Mouse (Mus musculus) erythroblast, adult 5-6 weeks (primary cell): ENCODE data around the gene Timm22. TPM values are rescaled to one million over a fixed set of nuclear protein-coding genes. Genes with fewer than 3 reads are reported as not detected.
A peak's percentile ranks its signal among the peaks of the same experiment; 100 is the strongest.

ENCODE experiments used
- ATAC-seq: replicated peaks from 2 replicates; pipeline ENCODE4 v1.8.0; 2016; ENCODE audit warnings: moderate number of reproducible peaks, mild to moderate bottlenecking, moderate TSS enrichment, inconsistent platforms; ENCODE audit not compliant: poor library complexity, low FRiP score, severe bottlenecking
- total RNA-seq, 2 experiments: library from RNA; stranded (forward) in 1 of 2; stranded (reverse) in 1 of 2; fragments of 150-400 nt in 1 of 2; fragments of 200-764, 138-1000 nt in 1 of 2; gene quantifications; 2 replicates each; pipeline versions ENCODE4 v1.2.3 to v1.2.4; 2015 to 2017; ENCODE audit warnings: low replicate concordance in 2 of 2

The Timm22 gene
- 5.4 and 6.3 TPM in 2 replicates for total RNA-seq (2015; ENCODE audit: low replicate concordance)
- total RNA-seq (2017; ENCODE audit: low replicate concordance) = 1.6 and 1.7 TPM in 2 replicates

- peak; percentile 96 for ATAC-seq
Measured at GRCm38 (mm10) chr11:76406702-76407583, at the start of gene Timm22. Timm22 (plus strand) TSS chr11:76406952.

DNA sequence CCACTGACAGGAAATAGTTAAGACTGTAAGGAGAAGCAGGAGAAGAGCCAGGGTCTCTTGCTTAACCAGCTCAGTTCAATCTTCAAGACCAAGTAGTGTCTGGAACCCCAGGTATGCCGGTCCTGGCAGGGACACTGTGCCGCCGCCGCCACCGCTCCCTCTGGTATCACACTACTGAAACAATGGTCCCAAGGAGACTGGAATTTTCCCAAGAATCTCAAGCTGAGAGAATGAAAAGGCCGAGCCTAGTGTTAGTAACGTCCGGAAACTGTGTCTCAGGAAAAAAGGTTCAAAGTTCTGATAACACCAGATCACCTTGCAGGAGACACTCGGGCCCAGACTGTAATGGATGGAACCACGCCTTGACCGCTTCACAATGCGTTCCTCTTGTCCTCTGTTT, 49.3 kb upstream of the Timm22 start:
- no peak for ATAC-seq

GRCm38 (mm10) chr11:76358628-76359320, 48.0 kb upstream of the Timm22 start:
- no peak for ATAC-seq

DNA sequence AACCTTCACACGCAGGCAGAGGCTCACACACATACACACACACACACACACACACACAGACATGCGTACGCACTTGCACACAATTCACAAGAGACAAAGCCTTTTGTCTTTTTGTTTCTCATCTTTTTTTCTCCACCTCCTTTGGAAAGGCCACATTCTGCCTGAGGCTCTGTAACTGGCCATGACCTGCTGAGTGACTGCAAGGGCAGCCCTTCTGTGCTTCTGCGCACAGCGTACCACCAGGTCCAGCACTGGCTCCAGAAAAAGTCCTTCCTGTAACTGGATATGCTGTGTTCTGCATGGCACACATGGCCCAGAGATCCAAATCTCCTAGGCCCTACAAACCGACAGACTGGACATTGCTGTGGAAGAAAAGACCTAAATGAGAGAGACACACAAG, 46.5 kb upstream of the Timm22 start:
- no peak for ATAC-seq

DNA sequence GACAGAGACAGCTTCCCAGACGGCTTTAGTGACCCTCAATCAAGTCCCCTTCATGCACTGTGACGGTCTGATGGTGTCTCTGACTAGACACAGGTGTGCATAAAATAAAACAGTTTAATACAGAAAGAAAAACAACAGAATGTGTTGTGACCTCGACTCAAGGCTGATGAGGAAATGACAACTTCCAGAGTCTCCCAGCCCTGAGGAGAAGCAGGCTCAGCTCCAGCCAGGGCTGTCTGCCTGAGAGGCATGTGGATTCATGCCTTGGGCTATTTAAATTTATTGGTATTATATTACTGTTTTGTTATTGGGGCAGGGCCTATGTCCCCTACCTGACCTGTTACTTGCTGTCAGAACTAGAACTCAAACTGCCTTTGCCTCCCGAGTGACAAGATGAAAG, 45.3 kb upstream of the Timm22 start:
- no peak for ATAC-seq

DNA sequence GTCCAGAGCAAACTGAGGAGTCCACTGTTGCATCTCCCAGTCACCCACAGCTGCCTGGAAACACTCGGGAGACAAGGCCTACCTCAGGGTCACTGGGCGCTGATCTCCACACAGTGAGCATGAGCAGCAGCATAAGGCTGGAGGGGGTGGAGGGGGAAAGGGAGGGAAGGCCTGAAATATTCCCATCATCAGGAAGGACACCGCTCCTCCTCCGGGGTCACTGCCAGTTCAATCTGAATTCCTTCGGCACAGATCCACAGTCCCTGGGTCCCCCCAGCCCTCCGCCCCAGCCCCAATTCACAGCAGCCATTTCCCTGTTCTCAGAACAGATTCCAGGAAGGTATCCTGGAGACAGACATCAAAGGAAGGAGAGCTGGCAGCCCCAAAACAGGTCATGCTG, 43.6 kb upstream of the Timm22 start:
- ATAC-seq = no peak

- ATAC-seq = no peak
Measured at GRCm38 (mm10) chr11:76363636-76364035, 43.1 kb upstream of the Timm22 start.

GRCm38 (mm10) chr11:76364038-76364437, 42.7 kb upstream of the Timm22 start:
- no peak for ATAC-seq

GRCm38 (mm10) chr11:76366720-76367119, 40.0 kb upstream of the Timm22 start:
- no peak for ATAC-seq

DNA sequence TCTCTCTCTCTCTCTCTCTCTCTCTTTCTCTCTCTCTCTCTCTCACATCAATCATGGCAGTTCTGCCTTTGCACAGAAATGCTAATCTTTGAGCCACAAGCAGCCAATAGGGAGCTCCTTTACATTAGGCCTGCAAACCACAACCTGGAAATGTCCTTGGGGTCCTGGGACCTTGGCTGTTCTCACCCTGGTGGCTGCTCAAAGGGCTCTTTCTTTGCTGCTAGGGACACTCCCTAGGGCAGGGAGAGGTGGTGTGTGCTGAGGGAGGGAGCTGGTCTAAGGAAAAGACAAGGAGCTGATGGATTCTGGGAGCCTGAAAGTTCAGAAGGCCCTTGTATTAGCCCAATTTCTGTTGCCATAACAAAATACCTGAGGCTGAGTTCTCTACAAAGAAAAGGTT, 36.3 kb upstream of the Timm22 start:
- no peak for ATAC-seq

- no peak for ATAC-seq
Measured at GRCm38 (mm10) chr11:76372120-76372519, 34.6 kb upstream of the Timm22 start.

DNA sequence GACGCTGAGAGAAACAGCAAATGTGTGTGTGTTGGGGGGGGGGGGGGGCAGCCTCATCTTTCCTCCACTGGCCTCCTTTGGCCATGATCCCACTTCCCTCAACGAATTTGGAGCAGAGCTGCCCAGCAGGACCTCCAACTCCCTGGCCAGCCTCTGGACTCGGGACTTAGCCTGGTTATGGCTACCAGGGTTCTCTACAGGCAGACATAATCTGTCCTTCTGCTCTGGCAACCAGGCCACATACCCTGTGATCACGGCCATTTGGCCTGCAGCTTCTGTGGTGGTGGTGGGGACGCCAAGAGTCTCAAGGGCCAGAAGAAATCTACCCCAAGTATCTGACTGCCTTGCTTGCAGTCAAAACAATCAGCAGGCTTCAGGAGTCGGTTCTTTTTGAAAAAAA, 34.2 kb upstream of the Timm22 start:
- ATAC-seq = no peak

DNA sequence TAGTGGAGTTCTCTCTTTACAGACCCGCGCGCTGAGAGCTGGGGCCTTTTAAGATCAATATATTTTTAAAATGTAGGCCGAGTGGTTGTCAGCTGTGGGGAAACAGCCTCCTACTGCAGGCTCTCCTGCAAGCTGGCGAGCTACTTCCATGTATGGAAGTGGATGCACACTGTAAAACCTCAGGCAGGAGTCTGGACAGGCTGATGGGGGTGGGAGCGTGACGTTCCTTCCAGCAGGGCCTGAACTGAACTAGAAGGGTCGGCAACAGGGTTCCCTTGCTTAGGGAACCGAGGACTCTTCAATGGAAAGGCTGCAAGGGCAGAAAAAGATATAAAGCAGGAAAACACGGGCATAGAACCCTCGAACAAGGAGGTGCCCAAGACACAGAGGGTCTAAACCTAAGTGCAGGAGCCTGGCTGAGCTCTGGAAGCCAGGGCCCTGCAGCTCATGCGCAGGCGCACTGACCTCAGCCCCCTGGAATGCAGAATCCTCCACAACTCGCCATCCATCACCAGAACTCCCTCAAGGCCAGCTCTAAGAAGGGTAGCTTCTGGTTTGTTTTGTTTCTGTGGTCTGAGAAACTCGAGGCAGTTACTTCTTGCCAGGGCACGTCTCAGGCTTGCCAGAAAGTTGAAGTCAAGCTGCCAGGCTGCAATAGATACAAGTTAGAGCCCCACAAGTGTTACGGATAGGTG, 32.1 kb upstream of the Timm22 start:
- no peak for ATAC-seq

- ATAC-seq = no peak
Measured at GRCm38 (mm10) chr11:76376425-76376824, 30.3 kb upstream of the Timm22 start.

- ATAC-seq = no peak
Measured at GRCm38 (mm10) chr11:76379921-76380544, 26.7 kb upstream of the Timm22 start.

DNA sequence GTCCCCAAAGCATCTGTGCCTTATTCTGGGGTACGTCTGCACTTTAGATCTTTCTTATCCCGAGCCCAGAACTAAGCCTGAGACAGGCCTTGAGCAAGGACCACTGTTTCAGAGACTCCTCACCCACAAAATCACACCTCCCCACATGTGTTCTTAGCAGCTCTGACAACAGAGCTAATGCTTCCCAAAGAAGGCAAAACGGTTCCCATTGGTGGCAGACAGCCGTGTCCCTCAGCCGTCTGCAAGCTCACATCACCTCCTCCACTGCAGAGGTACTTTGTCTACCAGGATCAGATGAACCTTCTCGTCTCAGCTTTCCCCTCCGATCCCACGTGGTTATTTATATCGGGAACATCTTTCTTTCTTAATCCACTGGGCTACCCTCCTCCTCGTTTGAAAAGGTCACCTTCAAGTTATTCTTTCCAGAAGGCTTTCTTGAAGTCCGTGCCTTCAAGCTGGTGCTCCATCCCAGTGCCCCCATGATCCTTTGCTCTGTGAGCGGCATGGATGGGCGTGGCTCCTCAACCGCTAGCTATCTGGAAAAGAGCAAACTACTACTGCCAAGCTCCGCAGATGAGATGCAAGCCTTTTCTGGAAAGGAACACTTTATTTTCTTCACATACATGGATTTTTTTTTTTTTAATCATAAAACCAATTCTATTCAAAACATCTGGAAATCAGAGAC, 25.4 kb upstream of the Timm22 start:
- no peak for ATAC-seq

DNA sequence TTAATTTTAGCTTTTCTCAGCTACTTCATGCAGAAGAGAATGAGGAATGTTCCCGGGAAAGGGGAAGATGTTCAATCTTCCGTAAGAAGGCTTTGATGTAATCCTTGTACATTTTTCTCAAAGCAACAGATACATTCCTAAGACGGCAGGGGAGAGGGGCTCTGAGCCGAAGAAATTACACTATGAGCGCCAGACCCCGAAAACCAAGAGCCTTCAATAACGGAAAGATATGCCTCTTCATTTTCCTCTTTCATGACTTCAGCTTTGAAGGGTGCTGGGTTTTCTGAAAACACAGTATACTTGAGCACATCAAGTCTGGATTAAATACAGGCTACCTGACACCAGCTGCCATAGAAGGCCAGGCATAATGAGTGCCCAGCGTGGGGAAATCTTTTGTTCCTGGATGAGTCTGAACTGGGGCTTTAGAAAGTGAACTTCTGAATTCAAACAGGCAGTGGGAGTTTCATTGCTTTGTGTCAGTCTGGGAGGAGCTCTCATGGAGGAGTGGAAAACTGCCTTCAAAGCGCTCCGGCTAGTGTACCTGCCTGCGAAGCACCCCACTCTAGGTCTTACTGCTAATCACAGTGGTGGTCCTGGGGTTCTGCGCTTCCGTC, 23.9 kb upstream of the Timm22 start:
- no peak for ATAC-seq

DNA sequence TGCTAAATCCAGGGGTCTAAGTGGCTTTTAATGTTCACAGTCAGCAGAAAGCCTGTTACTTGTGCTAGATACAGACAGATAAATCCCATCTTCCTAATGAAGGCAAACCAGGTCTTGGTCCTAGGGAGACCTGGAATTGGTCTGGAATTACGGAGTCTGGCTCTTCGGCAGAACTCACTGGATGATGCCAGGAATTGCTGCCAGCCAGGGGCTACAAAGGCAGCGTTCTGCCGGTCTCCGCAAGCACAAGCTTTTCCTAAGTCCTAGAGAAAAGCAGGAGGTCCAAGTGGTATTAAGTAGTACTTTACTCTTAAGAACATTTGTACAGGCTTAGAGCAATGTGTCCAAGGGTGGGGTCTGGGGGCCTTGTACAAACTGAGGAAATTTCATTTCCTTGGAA, 22.4 kb upstream of the Timm22 start:
- no peak for ATAC-seq

- no peak for ATAC-seq
Measured at GRCm38 (mm10) chr11:76385017-76385416, 21.7 kb upstream of the Timm22 start.
